Comparison of ENCODE assay signal across 8 mouse cellular contexts in genomic region chr2:153347183-153347781, GRCm38 (mm10). TPM values are rescaled to one million over a fixed set of nuclear protein-coding genes. Genes with fewer than 3 reads are reported as not detected.
DNase-seq lines count a peak whose midpoint lies in the region; ATAC-seq and TF ChIP-seq lines count a peak whose summit lies in the region.

No protein-coding gene starts in this region.

- peak overlapping the region; percentile 100 for H3K27ac ChIP-seq in heart, embryonic 10.5 days
- peak overlapping the region; percentile 90 for H3K27ac ChIP-seq in bone marrow macrophage, adult 2 months (ENCODE audit: insufficient read depth, low read depth, low read length)
- H3K27ac ChIP-seq in hindbrain, embryonic 15.5 days (replicated peaks): peak overlapping the region; percentile 96
- peak overlapping the region; percentile 91; the same call in 1 of the 2 replicates for H3K27ac ChIP-seq in midbrain, embryonic 11.5 days (ENCODE audit: low read depth, low read length)

- peaks cover 36% of the 10 kb centered on the region for H3K4me1 ChIP-seq in heart, embryonic 10.5 days
- H3K4me1 ChIP-seq in bone marrow macrophage, adult 2 months (ENCODE audit: control insufficient read depth, insufficient read depth, low read length): peaks cover 25% of the 10 kb centered on the region
- H3K4me1 ChIP-seq in hindbrain, embryonic 15.5 days (replicated peaks): peaks cover 41% of the 10 kb centered on the region
- peaks cover 26% of the 10 kb centered on the region for H3K4me1 ChIP-seq in midbrain, embryonic 11.5 days (ENCODE audit: control insufficient read depth, insufficient read depth, low read length)

- H3K27me3 ChIP-seq in heart, embryonic 10.5 days (ENCODE audit: insufficient read depth, poor library complexity, severe bottlenecking): no peaks in the 10 kb centered on the region
- H3K27me3 ChIP-seq in hindbrain, embryonic 15.5 days: no peaks in the 10 kb centered on the region
- no peaks in the 10 kb centered on the region for H3K27me3 ChIP-seq in midbrain, embryonic 11.5 days (ENCODE audit: control insufficient read depth, insufficient read depth, low read length)

- TF ChIP-seq POLR2A in bone marrow macrophage, adult 2 months (IDR thresholded peaks at IDR 0.05; ENCODE audit: borderline replicate concordance, low read depth, low read length): no peak

- H3K9me3 ChIP-seq in heart, embryonic 10.5 days: no peaks in the 10 kb centered on the region
- no peaks in the 10 kb centered on the region for H3K9me3 ChIP-seq in hindbrain, embryonic 15.5 days
- H3K9me3 ChIP-seq in midbrain, embryonic 11.5 days (ENCODE audit: control insufficient read depth, low read length): no peaks in the 10 kb centered on the region

- WGBS in heart, embryonic 10.5 days: 10% methylated on average over 9 of the region's 9 CpGs
- WGBS in hindbrain, embryonic 15.5 days: 6% methylated on average over 9 of the region's 9 CpGs
- 14% methylated on average over 9 of the region's 9 CpGs for WGBS in midbrain, embryonic 11.5 days

- ATAC-seq in hindbrain, embryonic 15.5 days (ENCODE audit: low FRiP score, low read depth): no peak
- no peak for ATAC-seq in midbrain, embryonic 11.5 days (ENCODE audit: low FRiP score)

- DNase-seq in heart, embryonic 10.5 days (ENCODE audit: low spot score): no peak
- no peak for DNase-seq in heart, adult 8-10 months (ENCODE audit: low spot score)
- peak; percentile 87 for DNase-seq in midbrain, embryonic 11.5 days (ENCODE audit: low spot score, missing footprints)
- DNase-seq in cerebellum, postnatal 25 days: no peak
- DNase-seq in thymus, postnatal 25 days: no peak
- no peak for DNase-seq in adrenal gland, postnatal 25 days

- H3K36me3 ChIP-seq in heart, embryonic 10.5 days: peaks cover 7% of the 10 kb centered on the region
- peaks cover 3% of the 10 kb centered on the region; the same call in 1 of the 2 replicates for H3K36me3 ChIP-seq in hindbrain, embryonic 15.5 days
- no peaks in the 10 kb centered on the region for H3K36me3 ChIP-seq in midbrain, embryonic 11.5 days (ENCODE audit: control insufficient read depth, insufficient read depth, low read length)

- peak overlapping the region; percentile 87 for H3K9ac ChIP-seq in hindbrain, embryonic 15.5 days
- peak overlapping the region; percentile 91 for H3K9ac ChIP-seq in midbrain, embryonic 11.5 days (ENCODE audit: low read length)

- H3K4me3 ChIP-seq in heart, embryonic 10.5 days: peak overlapping the region; percentile 97
- H3K4me3 ChIP-seq in bone marrow macrophage, adult 2 months (ENCODE audit: insufficient read depth, low read length): peak overlapping the region; percentile 66
- peak overlapping the region; percentile 72 for H3K4me3 ChIP-seq in hindbrain, embryonic 15.5 days
- peak overlapping the region; percentile 96 for H3K4me3 ChIP-seq in midbrain, embryonic 11.5 days (ENCODE audit: low read depth, low read length)

- peak overlapping the region; percentile 68 for H3K4me2 ChIP-seq in hindbrain, embryonic 15.5 days
- H3K4me2 ChIP-seq in midbrain, embryonic 11.5 days: peak overlapping the region; percentile 75

- no peak for TF ChIP-seq CTCF in bone marrow macrophage, adult 2 months (IDR thresholded peaks at IDR 0.05; ENCODE audit: low read depth, low read length)

RNA-seq across cellular contexts. Expression of gene Asxl1, which starts 1.7 kb away (rescaled TPM):
- 9.2 and 9.6 TPM in 2 replicates for polyA plus RNA-seq in heart, embryonic 10.5 days (2016; fragmentation: Nextera tagmentation; extraction: Ambion mirVana)
- total RNA-seq in heart, adult 8-10 months (2022): 10 to 100 TPM; 17.6 to 23.9 (median 22.1) TPM
- 31.7 and 36.3 TPM in 2 replicates for polyA plus RNA-seq in bone marrow macrophage, adult 2 months (2012; ENCODE audit: insufficient read depth, insufficient read length, missing spikeins)
- 13.8 and 14.1 TPM in 2 replicates for polyA plus RNA-seq in hindbrain, embryonic 15.5 days (2015; fragmentation: Nextera tagmentation; extraction: Ambion mirVana)
- 19.6 TPM in 2 replicates for polyA plus RNA-seq in midbrain, embryonic 11.5 days (2014; fragmentation: Nextera tagmentation; extraction: Ambion mirVana)
- 32.4 and 38.4 TPM in 2 replicates for total RNA-seq in adrenal gland, postnatal 25 days (2021)

RNA-seq across cellular contexts. Expression of gene Kif3b, which starts 56.1 kb away (rescaled TPM):
- polyA plus RNA-seq in heart, embryonic 10.5 days (2016; fragmentation: Nextera tagmentation; extraction: Ambion mirVana): 4.1 and 4.4 TPM in 2 replicates
- total RNA-seq in heart, adult 8-10 months (2022): 1 to 10 TPM; 6.4 to 9.3 (median 8.1) TPM
- 33.0 and 38.6 TPM in 2 replicates for polyA plus RNA-seq in bone marrow macrophage, adult 2 months (2012; ENCODE audit: insufficient read depth, insufficient read length, missing spikeins)
- polyA plus RNA-seq in hindbrain, embryonic 15.5 days (2015; fragmentation: Nextera tagmentation; extraction: Ambion mirVana): 22.8 and 23.1 TPM in 2 replicates
- polyA plus RNA-seq in midbrain, embryonic 11.5 days (2014; fragmentation: Nextera tagmentation; extraction: Ambion mirVana): 7.5 and 9.4 TPM in 2 replicates
- total RNA-seq in adrenal gland, postnatal 25 days (2021): 31.8 and 34.4 TPM in 2 replicates
